Mouse (Mus musculus): ENCODE data around the gene Fgfr2.

DNA sequence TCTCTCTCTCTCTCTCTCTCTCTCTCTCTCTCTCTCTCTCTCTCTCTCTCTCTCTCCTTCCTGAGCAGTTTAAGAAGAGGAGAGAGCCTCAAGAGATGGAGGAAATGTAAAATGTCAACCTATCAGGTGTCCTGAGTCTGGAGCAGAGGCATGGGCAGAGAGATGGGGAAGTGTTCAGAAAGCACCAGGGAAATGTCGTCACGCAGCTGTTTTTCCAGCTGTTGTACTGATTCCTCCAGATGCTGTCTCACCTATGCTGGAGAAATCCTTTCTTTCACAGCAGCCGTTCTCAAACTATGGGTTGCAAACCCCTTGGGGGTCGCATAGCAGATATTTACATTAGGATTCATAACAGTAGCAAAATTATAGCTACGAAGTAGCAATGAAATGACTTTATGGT, 2156.7 kb downstream of the Fgfr2 start:
- no peak for TF ChIP-seq CTCF (conservative IDR thresholded peaks at IDR 0.05; ENCODE audit: low read length)
- TF ChIP-seq NANOG (IDR thresholded peaks at IDR 0.05; ENCODE audit: borderline replicate concordance, low read length): no peak

Measured in E14TG2a.4 (cell line).